Mouse (Mus musculus): Measurements from ENCODE around the gene Cfap69. TPM values are rescaled to one million over a fixed set of nuclear protein-coding genes. Genes with fewer than 3 reads are reported as not detected.
A peak's percentile ranks its signal among the peaks of the same experiment; 100 is the strongest.

Cfap69 gene
- polyA plus RNA-seq, 1 experiment from 2014 or later = 3.8 TPM

DNA sequence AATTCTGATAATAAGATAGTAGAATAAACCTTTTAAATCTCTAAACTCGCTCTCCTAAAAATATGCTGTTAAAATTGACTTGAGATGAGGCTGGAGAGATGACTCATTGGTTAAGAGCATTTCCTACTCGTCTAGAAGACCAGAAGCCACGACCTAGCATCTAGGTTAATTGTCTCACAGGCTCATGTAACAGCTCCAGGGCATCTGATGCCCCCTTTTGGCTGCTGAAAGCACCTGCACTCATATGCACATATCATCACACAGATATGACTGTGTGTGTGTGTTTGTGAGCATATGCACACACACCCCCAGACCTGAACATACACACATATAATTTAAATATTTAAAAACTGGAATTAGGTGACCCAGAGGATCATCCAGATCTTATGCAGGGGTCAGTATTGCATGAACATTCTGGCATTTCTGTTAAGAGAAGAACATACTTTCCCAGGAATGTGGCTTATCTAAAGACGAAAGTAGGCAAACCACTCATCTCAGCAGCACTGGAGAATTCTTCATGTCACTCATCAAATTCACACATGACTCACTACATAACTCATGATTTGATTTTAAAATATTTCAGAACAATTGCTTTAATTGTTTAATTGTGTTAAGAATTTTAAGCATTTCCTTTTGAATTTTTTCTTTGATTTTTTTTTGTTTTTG lies 102.9 kb downstream of the Cfap69 start:
- 70% methylated on average over 4 of the region's 4 CpGs for WGBS
- ATAC-seq (replicated peaks; ENCODE audit: insufficient number of reproducible peaks, low FRiP score, low TSS enrichment, low read depth) = no peak

DNA sequence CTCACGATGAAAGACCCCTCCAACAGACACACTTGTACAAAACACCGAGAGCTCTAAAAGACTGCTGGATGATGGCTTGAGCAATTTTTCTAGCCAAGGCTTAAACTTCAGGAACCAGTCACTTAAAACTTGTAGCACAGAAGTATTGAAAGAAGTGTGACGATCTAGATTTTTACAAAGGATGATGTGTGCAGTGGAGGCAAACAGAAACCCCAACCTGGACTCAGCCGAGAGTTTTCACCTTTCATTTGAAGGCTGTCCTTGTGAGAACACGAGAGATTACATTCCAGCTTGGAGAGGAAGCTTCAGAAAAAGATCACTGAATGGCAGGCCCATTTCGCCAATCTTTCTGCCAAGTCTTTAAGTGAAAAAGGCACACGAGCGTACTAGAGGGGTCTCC lies 104.2 kb downstream of the Cfap69 start:
- WGBS = 47% methylated on average over 8 of the region's 8 CpGs
- peak overlapping the region; percentile 85 for H3K9ac ChIP-seq (replicated peaks; ENCODE audit: low read length)
- H3K4me2 ChIP-seq (ENCODE audit: low read depth, low read length) = peak overlapping the region; percentile 55
- H3K27ac ChIP-seq (replicated peaks; ENCODE audit: low read depth, low read length) = no peak overlapping the region
- DNase-seq (ENCODE audit: low spot score) (no peak), ATAC-seq (replicated peaks; ENCODE audit: insufficient number of reproducible peaks, low FRiP score, low TSS enrichment, low read depth) (no peak)
- peak overlapping the region; percentile 71 for H3K4me3 ChIP-seq (ENCODE audit: low read depth, low read length)
- H3K27me3 ChIP-seq (ENCODE audit: control insufficient read depth, insufficient read depth, low read length) = no peaks in the 10 kb centered on the region
- H3K4me1 ChIP-seq (ENCODE audit: control insufficient read depth, insufficient read depth, low read length) = no peaks in the 10 kb centered on the region
- no peaks in the 10 kb centered on the region for H3K36me3 ChIP-seq (replicated peaks; ENCODE audit: control insufficient read depth, insufficient read depth, low read depth, low read length)
- H3K9me3 ChIP-seq (replicated peaks; ENCODE audit: control insufficient read depth, low read length) = no peaks in the 10 kb centered on the region

More for the DNA sequence above, 102.9 kb downstream of the Cfap69 start:
- H3K36me3 ChIP-seq (replicated peaks; ENCODE audit: control insufficient read depth, insufficient read depth, low read depth, low read length) = no peaks in the 10 kb centered on the region
- no peak overlapping the region for H3K4me3 ChIP-seq (ENCODE audit: low read depth, low read length)
- no peak overlapping the region for H3K9ac ChIP-seq (replicated peaks; ENCODE audit: low read length)
- no peaks in the 10 kb centered on the region for H3K4me1 ChIP-seq (ENCODE audit: control insufficient read depth, insufficient read depth, low read length)
- no peak overlapping the region for H3K27ac ChIP-seq (replicated peaks; ENCODE audit: low read depth, low read length)
- H3K9me3 ChIP-seq (replicated peaks; ENCODE audit: control insufficient read depth, low read length) = no peaks in the 10 kb centered on the region
- H3K27me3 ChIP-seq (ENCODE audit: control insufficient read depth, insufficient read depth, low read length) = no peaks in the 10 kb centered on the region
- H3K4me2 ChIP-seq (ENCODE audit: low read depth, low read length) = no peak overlapping the region
- no peak for DNase-seq (ENCODE audit: low spot score)

DNA sequence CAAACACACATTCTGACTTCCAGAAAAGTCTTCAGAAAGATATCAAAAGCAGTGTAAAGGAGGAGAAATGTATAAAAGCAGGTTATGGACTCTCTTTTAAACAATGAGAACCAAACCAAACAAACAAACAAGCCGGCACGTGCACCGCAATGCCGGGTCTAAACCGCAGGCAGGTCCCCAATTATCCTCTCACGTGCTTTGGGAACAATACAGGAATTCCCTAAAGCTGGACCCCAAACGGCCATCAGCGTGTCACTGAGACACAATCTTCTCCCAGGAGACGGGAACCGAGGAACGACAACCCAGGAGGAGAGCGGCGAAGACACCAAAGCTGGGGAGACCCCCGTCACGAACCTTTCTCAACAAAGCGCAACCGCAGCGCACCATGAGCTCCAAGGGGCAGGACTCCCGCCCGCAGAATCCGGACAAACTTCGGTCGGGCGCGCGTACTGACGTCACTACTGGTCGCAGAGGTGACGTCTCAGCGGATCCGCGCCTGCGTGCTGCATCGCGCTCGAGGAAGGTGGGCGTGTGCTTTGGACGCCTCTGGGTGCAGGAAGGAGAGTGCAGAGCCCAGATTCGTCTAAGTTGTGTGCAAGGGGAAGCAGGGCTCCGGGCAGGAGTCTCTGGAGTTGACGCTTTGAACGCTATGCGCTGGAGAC lies 104.8 kb downstream of the Cfap69 start, which contains the start of gene Gtpbp10:
Gene Gtpbp10, minus strand, starts transcription at position 460 of the 662 bp plus-strand sequence.
- H3K4me1 ChIP-seq (ENCODE audit: control insufficient read depth, insufficient read depth, low read length) = no peaks in the 10 kb centered on the region
- under 1% methylated on average over 43 of the region's 43 CpGs for WGBS
- ATAC-seq (replicated peaks; ENCODE audit: insufficient number of reproducible peaks, low FRiP score, low TSS enrichment, low read depth) (peak; percentile 99), DNase-seq (ENCODE audit: low spot score) (peak; percentile 95)
- no peaks in the 10 kb centered on the region for H3K27me3 ChIP-seq (ENCODE audit: control insufficient read depth, insufficient read depth, low read length)
- H3K27ac ChIP-seq (replicated peaks; ENCODE audit: low read depth, low read length) = no peak within 1 kb of the TSS; the same call in 1 of the 2 replicates
- peak within 1 kb of the TSS; percentile 55 for H3K4me2 ChIP-seq (ENCODE audit: low read depth, low read length)
- no peaks in the 10 kb centered on the region for H3K9me3 ChIP-seq (replicated peaks; ENCODE audit: control insufficient read depth, low read length)
- H3K4me3 ChIP-seq (ENCODE audit: low read depth, low read length) = peak within 1 kb of the TSS; percentile 71
- peak within 1 kb of the TSS; percentile 85 for H3K9ac ChIP-seq (replicated peaks; ENCODE audit: low read length)
- H3K36me3 ChIP-seq (replicated peaks; ENCODE audit: control insufficient read depth, insufficient read depth, low read depth, low read length) = peaks cover 4% of the 10 kb centered on the region; the same call in 1 of the 2 replicates

DNA sequence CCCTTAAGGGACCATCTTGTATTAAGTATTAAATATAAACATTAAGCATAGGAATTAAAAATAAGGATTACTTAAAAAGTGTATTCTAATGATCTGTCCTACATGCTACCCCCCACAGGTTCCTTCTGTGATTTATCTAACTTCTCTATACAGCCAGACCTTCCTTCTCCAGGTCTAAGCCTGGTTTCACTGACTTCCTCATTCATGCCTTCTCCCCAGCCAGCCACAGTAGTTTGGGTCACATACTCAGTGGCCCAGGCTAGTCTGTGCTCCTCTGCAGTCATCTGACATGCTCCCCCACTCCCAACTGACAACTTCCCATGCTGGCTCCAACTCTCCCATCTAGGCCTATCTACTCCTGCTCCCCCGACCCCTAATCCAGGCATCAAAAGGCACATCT lies 112.9 kb downstream of the Cfap69 start:
- H3K9me3 ChIP-seq (replicated peaks; ENCODE audit: control insufficient read depth, low read length) = no peaks in the 10 kb centered on the region
- peaks cover 4% of the 10 kb centered on the region; the same call in 1 of the 2 replicates for H3K36me3 ChIP-seq (replicated peaks; ENCODE audit: control insufficient read depth, insufficient read depth, low read depth, low read length)
- H3K27ac ChIP-seq (replicated peaks; ENCODE audit: low read depth, low read length) = no peak overlapping the region
- H3K4me1 ChIP-seq (ENCODE audit: control insufficient read depth, insufficient read depth, low read length) = no peaks in the 10 kb centered on the region
- H3K27me3 ChIP-seq (ENCODE audit: control insufficient read depth, insufficient read depth, low read length) = no peaks in the 10 kb centered on the region
- H3K4me2 ChIP-seq (ENCODE audit: low read depth, low read length) = no peak overlapping the region
- ATAC-seq (replicated peaks; ENCODE audit: insufficient number of reproducible peaks, low FRiP score, low TSS enrichment, low read depth) (no peak), DNase-seq (ENCODE audit: low spot score) (no peak)
- H3K9ac ChIP-seq (replicated peaks; ENCODE audit: low read length) = no peak overlapping the region
- H3K4me3 ChIP-seq (ENCODE audit: low read depth, low read length) = no peak overlapping the region
- 81% methylated on average over 1 of the region's 1 CpGs for WGBS

DNA sequence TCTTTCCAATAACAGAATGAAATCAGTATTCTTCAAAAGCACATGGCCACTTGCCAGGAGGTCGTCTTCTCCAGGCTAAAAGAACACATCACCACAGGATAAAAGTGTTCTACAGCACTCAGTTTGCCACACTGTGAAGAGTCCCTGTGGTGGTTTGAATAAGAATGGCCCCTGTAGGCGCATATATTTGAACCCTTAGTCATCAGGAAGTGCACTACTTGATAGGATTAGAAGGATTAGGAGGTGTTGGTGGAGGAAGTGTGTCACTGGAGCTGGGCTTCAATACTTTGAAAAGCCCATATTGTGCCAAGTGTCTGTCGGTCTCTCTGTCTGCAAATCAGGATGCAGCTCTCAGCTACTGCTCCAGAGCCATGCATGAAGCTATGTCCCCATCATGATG lies 123.7 kb downstream of the Cfap69 start:
- Histone ChIP-seq H3K36me3 (replicated peaks; ENCODE audit: control insufficient read depth, insufficient read depth, low read depth, low read length) (peaks cover 2% of the 10 kb centered on the region), H3K9ac (replicated peaks; ENCODE audit: low read length) (no peak overlapping the region), H3K4me1 (ENCODE audit: control insufficient read depth, insufficient read depth, low read length) (no peaks in the 10 kb centered on the region), H3K4me3 (ENCODE audit: low read depth, low read length) (no peak overlapping the region), H3K27me3 (ENCODE audit: control insufficient read depth, insufficient read depth, low read length) (no peaks in the 10 kb centered on the region), H3K9me3 (replicated peaks; ENCODE audit: control insufficient read depth, low read length) (no peaks in the 10 kb centered on the region), H3K4me2 (ENCODE audit: low read depth, low read length) (no peak overlapping the region), H3K27ac (replicated peaks; ENCODE audit: low read depth, low read length) (no peak overlapping the region)
- ATAC-seq (replicated peaks; ENCODE audit: insufficient number of reproducible peaks, low FRiP score, low TSS enrichment, low read depth) (no peak), DNase-seq (ENCODE audit: low spot score) (no peak)
- 76% methylated on average over 3 of the region's 3 CpGs for WGBS

DNA sequence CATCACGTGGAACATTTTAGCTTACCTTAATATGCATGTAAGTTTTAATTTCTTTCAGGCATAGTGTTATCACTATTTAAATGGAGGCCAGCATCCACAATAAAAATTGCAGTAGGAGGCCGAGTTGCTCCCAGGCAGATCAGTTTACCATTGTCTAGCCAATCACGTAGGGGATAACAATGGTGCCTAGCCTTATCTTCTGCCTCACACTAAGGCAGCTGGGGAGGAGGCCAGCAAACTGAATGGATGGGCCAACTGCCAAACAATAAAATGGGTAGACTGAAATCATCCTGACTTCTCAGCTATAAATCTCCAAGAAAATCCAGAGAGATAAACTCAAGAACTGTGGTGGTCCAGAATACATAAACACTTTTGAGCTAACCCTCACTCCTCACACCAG lies 124.3 kb downstream of the Cfap69 start:
- DNase-seq (ENCODE audit: low spot score) (no peak), ATAC-seq (replicated peaks; ENCODE audit: insufficient number of reproducible peaks, low FRiP score, low TSS enrichment, low read depth) (no peak)
- H3K36me3 ChIP-seq (replicated peaks; ENCODE audit: control insufficient read depth, insufficient read depth, low read depth, low read length) = peaks cover 2% of the 10 kb centered on the region
- no peak overlapping the region for H3K4me2 ChIP-seq (ENCODE audit: low read depth, low read length)
- H3K9ac ChIP-seq (replicated peaks; ENCODE audit: low read length) = no peak overlapping the region
- no peaks in the 10 kb centered on the region for H3K9me3 ChIP-seq (replicated peaks; ENCODE audit: control insufficient read depth, low read length)
- no peaks in the 10 kb centered on the region for H3K27me3 ChIP-seq (ENCODE audit: control insufficient read depth, insufficient read depth, low read length)
- no peak overlapping the region for H3K27ac ChIP-seq (replicated peaks; ENCODE audit: low read depth, low read length)
- no peaks in the 10 kb centered on the region for H3K4me1 ChIP-seq (ENCODE audit: control insufficient read depth, insufficient read depth, low read length)
- no peak overlapping the region for H3K4me3 ChIP-seq (ENCODE audit: low read depth, low read length)
- 77% methylated on average over 3 of the region's 3 CpGs for WGBS

DNA sequence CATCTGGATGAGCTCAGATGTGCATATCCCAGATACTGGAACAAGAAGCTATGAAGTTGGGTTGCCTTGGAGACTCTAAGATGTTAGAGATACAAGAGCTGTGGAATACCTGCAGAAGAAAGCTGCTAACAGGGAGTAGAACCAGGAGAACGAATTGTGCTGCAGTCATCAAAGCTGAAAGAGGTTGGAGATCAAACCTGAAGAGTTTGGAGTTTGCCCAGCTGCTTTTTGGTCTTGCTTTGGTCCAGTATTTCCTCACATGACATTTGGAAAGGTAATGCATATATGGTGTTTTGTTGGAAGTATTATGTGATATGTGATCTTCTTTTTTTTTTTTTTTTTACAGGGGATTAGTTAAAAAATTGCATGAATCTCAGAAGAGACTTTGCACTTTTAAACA lies 127.9 kb downstream of the Cfap69 start:
- Histone ChIP-seq H3K36me3 (replicated peaks; ENCODE audit: control insufficient read depth, insufficient read depth, low read depth, low read length) (no peaks in the 10 kb centered on the region; the same call in none of the 2 replicates), H3K27ac (replicated peaks; ENCODE audit: low read depth, low read length) (no peak overlapping the region), H3K27me3 (ENCODE audit: control insufficient read depth, insufficient read depth, low read length) (no peaks in the 10 kb centered on the region), H3K4me3 (ENCODE audit: low read depth, low read length) (no peak overlapping the region), H3K4me1 (ENCODE audit: control insufficient read depth, insufficient read depth, low read length) (no peaks in the 10 kb centered on the region), H3K4me2 (ENCODE audit: low read depth, low read length) (no peak overlapping the region), H3K9ac (replicated peaks; ENCODE audit: low read length) (no peak overlapping the region), H3K9me3 (replicated peaks; ENCODE audit: control insufficient read depth, low read length) (no peaks in the 10 kb centered on the region)
- ATAC-seq (replicated peaks; ENCODE audit: insufficient number of reproducible peaks, low FRiP score, low TSS enrichment, low read depth) (no peak), DNase-seq (ENCODE audit: low spot score) (no peak)
- 84% methylated on average over 1 of the region's 1 CpGs for WGBS

Data from embryonic facial prominence, embryonic 11.5 days (tissue).